Mouse (Mus musculus) neutrophil, adult 65 days (primary cell): Measurements from ENCODE around the gene Fxyd2. TPM values are rescaled to one million over a fixed set of nuclear protein-coding genes. Genes with fewer than 3 reads are reported as not detected.

Experiments used
- total RNA-seq: library from RNA; stranded (reverse); gene quantifications from 2 replicates; pipeline ENCODE4 v1.2.4, GENCODE M21; 2023

Gene Fxyd2
- total RNA-seq, result not detected in 2 replicates

GRCm38 (mm10) chr9:45399434-45399833, at the start of gene Fxyd2:
Fxyd2 (plus strand) TSS chr9:45399669.

GRCm38 (mm10) chr9:45370117-45370561, 29.3 kb upstream of the Fxyd2 start, which contains the start of gene Fxyd6:
Fxyd6 (plus strand) TSS chr9:45370185.

GRCm38 (mm10) chr9:45426456-45426855, 27.0 kb downstream of the Fxyd2 start, which contains the start of gene Dscaml1:
Dscaml1 (plus strand) TSS chr9:45426628.

Other genes starting within 250 kb of the Fxyd2 start
- not detected in 2 replicates for gene BC049352, start 217.7 kb upstream of the Fxyd2 start, total RNA-seq
- not detected in 2 replicates for gene Tmprss4, start 195.6 kb upstream of the Fxyd2 start, total RNA-seq
- 98.2 and 126 TPM in 2 replicates for gene Il10ra, start 130.5 kb upstream of the Fxyd2 start, total RNA-seq
- not detected in 2 replicates for gene Tmprss13, start 80.6 kb upstream of the Fxyd2 start, total RNA-seq
- gene Fxyd6, start 29.5 kb upstream of the Fxyd2 start, total RNA-seq, result 0.23 and 0.25 TPM in 2 replicates
- gene Dscaml1, start 27.0 kb downstream of the Fxyd2 start, total RNA-seq, result not detected in 2 replicates